Mouse (Mus musculus) myocyte (in vitro differentiated cells): ENCODE results near the gene Ptprg. TPM values are rescaled to one million over a fixed set of nuclear protein-coding genes. Genes with fewer than 3 reads are reported as not detected.

Source experiments
- H3K27me3 ChIP-seq: one replicate; pipeline ENCODE4 v1.6.1; 2011; ENCODE audit not compliant: control insufficient read depth, insufficient read depth, insufficient read length
- H3K36me3 ChIP-seq: one replicate; pipeline ENCODE4 v1.6.1; 2011; ENCODE audit not compliant: control insufficient read depth, insufficient read depth
- H3K4me2 ChIP-seq: one replicate; pipeline ENCODE4 v1.6.1; 2011; ENCODE audit warnings: low read depth, control low read depth
- H3K4me3 ChIP-seq: one replicate; pipeline ENCODE4 v1.5.1; 2011; ENCODE audit warnings: mild to moderate bottlenecking, control low read depth, moderate library complexity
- H3K79me2 ChIP-seq: one replicate; pipeline ENCODE4 v1.6.1; 2011; ENCODE audit not compliant: control insufficient read depth, insufficient read depth
- H3ac ChIP-seq: one replicate; pipeline ENCODE4 v1.6.1; 2011; ENCODE audit not compliant: control insufficient read depth, insufficient read length
- CEBPB ChIP-seq: IDR thresholded peaks from 2 replicates; pipeline ENCODE4 v1.6.1; 2011; ENCODE audit warnings: mild to moderate bottlenecking, moderate library complexity; ENCODE audit not compliant: poor library complexity, insufficient read depth, severe bottlenecking
- E2F4 ChIP-seq: IDR thresholded peaks from one replicate; pipeline ENCODE4 v1.6.1; 2011; ENCODE audit warnings: mild to moderate bottlenecking, control low read depth, moderate library complexity; ENCODE audit not compliant: insufficient read depth
- MAX ChIP-seq: IDR thresholded peaks from one replicate; pipeline ENCODE4 v1.6.1; 2011; ENCODE audit warnings: low read depth, mild to moderate bottlenecking, control low read depth
- MYOD1 ChIP-seq, 3 experiments: IDR thresholded peaks; one replicate each; pipeline ENCODE4 v1.6.1; 2011; ENCODE audit warnings: control low read depth in 2 of 3, low read depth in 2 of 3, mild to moderate bottlenecking in 2 of 3, moderate library complexity in 1 of 3; ENCODE audit not compliant: insufficient read length in 2 of 3, control insufficient read depth in 1 of 3
- MYOG ChIP-seq, 3 experiments: IDR thresholded peaks; one replicate each; pipeline ENCODE4 v1.6.1; 2011; ENCODE audit warnings: control low read depth in 2 of 3, low read depth in 2 of 3, mild to moderate bottlenecking in 2 of 3; ENCODE audit not compliant: insufficient read length in 2 of 3, control insufficient read depth in 1 of 3, insufficient read depth in 1 of 3
- POLR2A ChIP-seq: IDR thresholded peaks from one replicate; pipeline ENCODE4 v1.6.1; 2011; ENCODE audit warnings: low read depth, mild to moderate bottlenecking, control low read depth, moderate library complexity; ENCODE audit not compliant: insufficient read length
- POLR2AphosphoS2 ChIP-seq: IDR thresholded peaks from one replicate; pipeline ENCODE4 v1.6.1; 2011; ENCODE audit warnings: low read depth, control low read depth; ENCODE audit not compliant: insufficient read length
- REST ChIP-seq: IDR thresholded peaks from one replicate; pipeline ENCODE4 v1.6.1; 2011; ENCODE audit warnings: mild to moderate bottlenecking, control low read depth, moderate library complexity; ENCODE audit not compliant: insufficient read depth, insufficient read length
- SRF ChIP-seq: IDR thresholded peaks from one replicate; pipeline ENCODE4 v1.6.1; 2011; ENCODE audit warnings: low read depth; ENCODE audit not compliant: control insufficient read depth, insufficient read length
- TCF12 ChIP-seq: IDR thresholded peaks from one replicate; pipeline ENCODE4 v1.6.1; 2011; ENCODE audit warnings: mild to moderate bottlenecking, control low read depth; ENCODE audit not compliant: poor library complexity, insufficient read depth, severe bottlenecking
- TCF3 ChIP-seq: IDR thresholded peaks from one replicate; pipeline ENCODE4 v1.6.1; 2011; ENCODE audit warnings: low read depth, control low read depth; ENCODE audit not compliant: insufficient read length
- USF1 ChIP-seq: IDR thresholded peaks from one replicate; pipeline ENCODE4 v1.6.1; 2011; ENCODE audit warnings: low read depth, mild to moderate bottlenecking, control low read depth, moderate library complexity
- polyA plus RNA-seq: library from polyadenylated mRNA; unstranded; fragments of >200 nt; fragmentation: generic; extraction: Trizol; gene quantifications from one replicate; pipeline ENCODE4 v1.2.1, GENCODE M21; 2012; ENCODE audit warnings: missing spikeins

The Ptprg gene
- polyA plus RNA-seq, 1 experiment, result 14.4 TPM

GRCm38 (mm10) chr14:12073408-12074107 lies 520.2 kb downstream of the Ptprg start:
- Histone ChIP-seq H3K36me3 (no peaks in the 10 kb centered on the region), H3K79me2 (no peaks in the 10 kb centered on the region), H3K4me3 (no peak overlapping the region), H3ac (no peak overlapping the region), H3K4me2 (no peak overlapping the region), H3K27me3 (no peaks in the 10 kb centered on the region)
- TF ChIP-seq REST, result no peak
- TF ChIP-seq SRF, result no peak
- TF ChIP-seq TCF12, result no peak

GRCm38 (mm10) chr14:12077193-12077592 lies 523.9 kb downstream of the Ptprg start:
- no peaks in the 10 kb centered on the region for H3K36me3 ChIP-seq
- H3K4me3 ChIP-seq, result no peak overlapping the region
- H3K27me3 ChIP-seq, result no peaks in the 10 kb centered on the region
- no peak for TF ChIP-seq E2F4
- no peak for TF ChIP-seq MAX
- TF ChIP-seq REST, result no peak
- no peak for TF ChIP-seq POLR2A
- no peak for TF ChIP-seq TCF12
- no peak for TF ChIP-seq CEBPB
- no peak for TF ChIP-seq MYOG (IDR thresholded peaks at IDR 0.05; ENCODE audit: control insufficient read depth in 1 of 3, insufficient read depth in 1 of 3, insufficient read length in 2 of 3, low read depth in 2 of 3)
- no peak for TF ChIP-seq USF1
- no peak for TF ChIP-seq POLR2AphosphoS2
- TF ChIP-seq MYOD1 (IDR thresholded peaks at IDR 0.05; ENCODE audit: control insufficient read depth in 1 of 3, insufficient read length in 2 of 3, low read depth in 2 of 3), result no peak
- no peak for TF ChIP-seq TCF3
- TF ChIP-seq SRF, result no peak
- H3K79me2 ChIP-seq, result no peaks in the 10 kb centered on the region
- H3K4me2 ChIP-seq, result no peak overlapping the region
- no peak overlapping the region for H3ac ChIP-seq

GRCm38 (mm10) chr14:12079250-12079649 lies 525.9 kb downstream of the Ptprg start:
- no peaks in the 10 kb centered on the region for H3K27me3 ChIP-seq
- no peak overlapping the region for H3ac ChIP-seq
- TF ChIP-seq SRF (no peak), USF1 (no peak), TCF3 (no peak), POLR2A (no peak), TCF12 (no peak), E2F4 (no peak), MAX (no peak), POLR2AphosphoS2 (no peak), MYOG (IDR thresholded peaks at IDR 0.05; ENCODE audit: control insufficient read depth in 1 of 3, insufficient read depth in 1 of 3, insufficient read length in 2 of 3, low read depth in 2 of 3) (no peak), REST (no peak), CEBPB (no peak)
- H3K4me3 ChIP-seq, result no peak overlapping the region
- no peak overlapping the region for H3K4me2 ChIP-seq
- H3K79me2 ChIP-seq, result no peaks in the 10 kb centered on the region
- no peaks in the 10 kb centered on the region for H3K36me3 ChIP-seq

- no peaks in the 10 kb centered on the region for H3K79me2 ChIP-seq
- H3K4me2 ChIP-seq, result no peak overlapping the region
- no peak overlapping the region for H3ac ChIP-seq
- no peak overlapping the region for H3K4me3 ChIP-seq
- no peaks in the 10 kb centered on the region for H3K27me3 ChIP-seq
- no peaks in the 10 kb centered on the region for H3K36me3 ChIP-seq
- TF ChIP-seq USF1 (no peak), MAX (no peak), CEBPB (no peak), E2F4 (no peak), POLR2AphosphoS2 (no peak), TCF12 (no peak), REST (no peak), SRF (no peak), MYOG (IDR thresholded peaks at IDR 0.05; ENCODE audit: control insufficient read depth in 1 of 3, insufficient read depth in 1 of 3, insufficient read length in 2 of 3, low read depth in 2 of 3) (no peak), MYOD1 (IDR thresholded peaks at IDR 0.05; ENCODE audit: control insufficient read depth in 1 of 3, insufficient read length in 2 of 3, low read depth in 2 of 3) (no peak), POLR2A (no peak), TCF3 (no peak)
Observed at GRCm38 (mm10) chr14:12079833-12080401, 526.6 kb downstream of the Ptprg start.

GRCm38 (mm10) chr14:12082131-12082921 lies 529.0 kb downstream of the Ptprg start:
- H3K79me2 ChIP-seq, result no peaks in the 10 kb centered on the region
- no peak overlapping the region for H3K4me3 ChIP-seq
- H3K4me2 ChIP-seq, result no peak overlapping the region
- no peak overlapping the region for H3ac ChIP-seq
- H3K27me3 ChIP-seq, result no peaks in the 10 kb centered on the region
- TF ChIP-seq POLR2A (no peak), TCF12 (no peak), SRF (no peak), E2F4 (no peak), MAX (no peak), CEBPB (no peak), MYOG (IDR thresholded peaks at IDR 0.05; ENCODE audit: control insufficient read depth in 1 of 3, insufficient read depth in 1 of 3, insufficient read length in 2 of 3, low read depth in 2 of 3) (no peak), USF1 (no peak), MYOD1 (IDR thresholded peaks at IDR 0.05; ENCODE audit: control insufficient read depth in 1 of 3, insufficient read length in 2 of 3, low read depth in 2 of 3) (no peak), TCF3 (no peak), POLR2AphosphoS2 (no peak), REST (no peak)
- no peaks in the 10 kb centered on the region for H3K36me3 ChIP-seq
